Mouse (Mus musculus) heart, embryonic 10.5 days (tissue): ENCODE results near the gene Cope. TPM values are rescaled to one million over a fixed set of nuclear protein-coding genes. Genes with fewer than 3 reads are reported as not detected.

ENCODE experiments used
- DNase-seq: peaks from one replicate; pipeline ENCODE4 v3.0.0-alpha.2; 2017; ENCODE audit warnings: low spot score
- H3K27ac ChIP-seq: fragments of 300-500 bp; sonication (generic); 2 replicates; pipeline ENCODE4 v1.5.1; 2016; ENCODE audit warnings: mild to moderate bottlenecking
- H3K27me3 ChIP-seq: fragments of 300-500 bp; sonication (generic); 2 replicates; pipeline ENCODE4 v1.6.1; 2016; ENCODE audit warnings: mild to moderate bottlenecking; ENCODE audit not compliant: poor library complexity, insufficient read depth, severe bottlenecking
- H3K36me3 ChIP-seq: fragments of 300-500 bp; sonication (generic); 2 replicates; pipeline ENCODE4 v1.6.1; 2016; ENCODE audit warnings: mild to moderate bottlenecking, moderate library complexity
- H3K4me1 ChIP-seq: fragments of 300-500 bp; sonication (generic); 2 replicates; pipeline ENCODE4 v1.6.1; 2016; ENCODE audit warnings: mild to moderate bottlenecking
- H3K4me3 ChIP-seq: fragments of 300-500 bp; sonication (generic); 2 replicates; pipeline ENCODE4 v1.5.1; 2016; ENCODE audit warnings: mild to moderate bottlenecking, moderate library complexity
- H3K9me3 ChIP-seq: fragments of 300-500 bp; sonication (generic); 2 replicates; pipeline ENCODE4 v1.6.1; 2016; ENCODE audit warnings: mild to moderate bottlenecking, moderate library complexity
- WGBS: fragments of 180-500 bp; shearing (Covaris S2); methylation state at CpG from one replicate; pipeline ENCODE4 v1.1.7; 2016; 5-methylcytosine and 5-hydroxymethylcytosine counted together
- polyA plus RNA-seq: library from polyadenylated mRNA; unstranded; fragments of >200 nt; fragmentation: Nextera tagmentation; extraction: Ambion mirVana; gene quantifications from 2 replicates; pipeline ENCODE4 v1.2.1, GENCODE M21; 2016

The Cope gene
- polyA plus RNA-seq, result 379 and 398 TPM in 2 replicates

GRCm38 (mm10) chr8:70302358-70302890, at the start of gene Cope, which contains the start of gene Ddx49:
Gene Cope (plus strand): TSS chr8:70302518.
Gene Ddx49 (minus strand): TSS chr8:70302489.
- Histone ChIP-seq H3K27me3 (no peaks in the 10 kb centered on the region), H3K36me3 (peaks cover 59% of the 10 kb centered on the region), H3K27ac (peak within 1 kb of the TSS; percentile 93), H3K4me1 (peaks cover 25% of the 10 kb centered on the region), H3K4me3 (peak within 1 kb of the TSS; percentile 89), H3K9me3 (no peaks in the 10 kb centered on the region)
- peak; percentile 96 for DNase-seq
- WGBS, result under 1% methylated on average over 40 of the region's 40 CpGs

GRCm38 (mm10) chr8:70254628-70255027, 47.7 kb upstream of the Cope start:
- Histone ChIP-seq H3K36me3 (peaks cover 100% of the 10 kb centered on the region), H3K9me3 (no peaks in the 10 kb centered on the region), H3K27me3 (no peaks in the 10 kb centered on the region), H3K4me1 (0 out of 2 replicates have a peak, but pooled peaks cover 4% of the 10 kb centered on the region), H3K27ac (no peak overlapping the region), H3K4me3 (no peak overlapping the region)
- no peak for DNase-seq
- 73% methylated on average over 1 of the region's 1 CpGs for WGBS

- Histone ChIP-seq H3K4me3 (no peak overlapping the region), H3K9me3 (no peaks in the 10 kb centered on the region), H3K27me3 (no peaks in the 10 kb centered on the region), H3K4me1 (0 out of 2 replicates have a peak, but pooled peaks cover 4% of the 10 kb centered on the region), H3K27ac (no peak overlapping the region), H3K36me3 (peaks cover 100% of the 10 kb centered on the region)
- 85% methylated on average over 3 of the region's 3 CpGs for WGBS
- no peak for DNase-seq
Measured at GRCm38 (mm10) chr8:70257456-70257855, 44.9 kb upstream of the Cope start.

- Histone ChIP-seq H3K27me3 (no peaks in the 10 kb centered on the region), H3K27ac (no peak overlapping the region), H3K36me3 (peaks cover 100% of the 10 kb centered on the region), H3K4me3 (no peak overlapping the region), H3K4me1 (0 out of 2 replicates have a peak, but pooled peaks cover 4% of the 10 kb centered on the region), H3K9me3 (no peaks in the 10 kb centered on the region)
- DNase-seq, result no peak
- WGBS, result 90% methylated on average over 5 of the region's 5 CpGs
Measured at GRCm38 (mm10) chr8:70258600-70258999, 43.7 kb upstream of the Cope start.

- H3K9me3 ChIP-seq, result no peaks in the 10 kb centered on the region
- peaks cover 100% of the 10 kb centered on the region for H3K36me3 ChIP-seq
- 46% methylated on average over 2 of the region's 2 CpGs for WGBS
- H3K4me1 ChIP-seq, result 0 out of 2 replicates have a peak, but pooled peaks cover 4% of the 10 kb centered on the region
- DNase-seq, result no peak
- H3K27ac ChIP-seq, result no peak overlapping the region
- no peaks in the 10 kb centered on the region for H3K27me3 ChIP-seq
- no peak overlapping the region for H3K4me3 ChIP-seq
Measured at GRCm38 (mm10) chr8:70259043-70259442, 43.3 kb upstream of the Cope start.

GRCm38 (mm10) chr8:70267674-70268073, 34.6 kb upstream of the Cope start:
- Histone ChIP-seq H3K36me3 (peaks cover 34% of the 10 kb centered on the region), H3K27ac (no peak overlapping the region), H3K4me1 (peaks cover 28% of the 10 kb centered on the region), H3K4me3 (no peak overlapping the region), H3K9me3 (no peaks in the 10 kb centered on the region), H3K27me3 (no peaks in the 10 kb centered on the region)
- WGBS, result 81% methylated on average over 3 of the region's 3 CpGs
- DNase-seq, result no peak

GRCm38 (mm10) chr8:70268311-70268710, 34.0 kb upstream of the Cope start:
- Histone ChIP-seq H3K9me3 (no peaks in the 10 kb centered on the region), H3K4me1 (peaks cover 34% of the 10 kb centered on the region), H3K27ac (no peak overlapping the region), H3K27me3 (no peaks in the 10 kb centered on the region), H3K36me3 (peaks cover 27% of the 10 kb centered on the region), H3K4me3 (no peak overlapping the region)
- no peak for DNase-seq
- 57% methylated on average over 5 of the region's 5 CpGs for WGBS

GRCm38 (mm10) chr8:70268799-70269565, 33.3 kb upstream of the Cope start:
- Histone ChIP-seq H3K27ac (no peak overlapping the region), H3K4me3 (no peak overlapping the region), H3K4me1 (peaks cover 34% of the 10 kb centered on the region), H3K36me3 (peaks cover 20% of the 10 kb centered on the region), H3K9me3 (no peaks in the 10 kb centered on the region), H3K27me3 (no peaks in the 10 kb centered on the region)
- 49% methylated on average over 11 of the region's 11 CpGs for WGBS
- no peak for DNase-seq

GRCm38 (mm10) chr8:70272949-70273348, 29.4 kb upstream of the Cope start:
- no peak for DNase-seq
- WGBS, result 53% methylated on average over 3 of the region's 3 CpGs

GRCm38 (mm10) chr8:70274350-70274749, 28.0 kb upstream of the Cope start:
- H3K27me3 ChIP-seq, result no peaks in the 10 kb centered on the region
- H3K9me3 ChIP-seq, result no peaks in the 10 kb centered on the region
- H3K27ac ChIP-seq, result no peak overlapping the region
- no peaks in the 10 kb centered on the region; the same call in 1 of the 2 replicates for H3K36me3 ChIP-seq
- H3K4me3 ChIP-seq, result no peak overlapping the region
- no peak for DNase-seq
- H3K4me1 ChIP-seq, result peaks cover 35% of the 10 kb centered on the region

More at GRCm38 (mm10) chr8:70272949-70273348, 29.4 kb upstream of the Cope start:
- Histone ChIP-seq H3K27me3 (no peaks in the 10 kb centered on the region), H3K4me1 (peaks cover 35% of the 10 kb centered on the region), H3K27ac (peak overlapping the region; percentile 6; the same call in 1 of the 2 replicates), H3K4me3 (no peak overlapping the region), H3K36me3 (no peaks in the 10 kb centered on the region; the same call in 1 of the 2 replicates), H3K9me3 (no peaks in the 10 kb centered on the region)

- H3K4me3 ChIP-seq, result no peak overlapping the region
- H3K4me1 ChIP-seq, result peaks cover 45% of the 10 kb centered on the region
- H3K9me3 ChIP-seq, result no peaks in the 10 kb centered on the region
- WGBS, result 67% methylated on average over 3 of the region's 3 CpGs
- H3K27me3 ChIP-seq, result no peaks in the 10 kb centered on the region
- peak overlapping the region; percentile 17; the same call in 1 of the 2 replicates for H3K27ac ChIP-seq
- no peaks in the 10 kb centered on the region; the same call in 1 of the 2 replicates for H3K36me3 ChIP-seq
- no peak for DNase-seq
Measured at GRCm38 (mm10) chr8:70276476-70276875, 25.8 kb upstream of the Cope start.

GRCm38 (mm10) chr8:70278175-70278574, 24.1 kb upstream of the Cope start:
- no peak for DNase-seq
- WGBS, result 61% methylated on average over 15 of the region's 15 CpGs
- no peaks in the 10 kb centered on the region for H3K27me3 ChIP-seq
- H3K27ac ChIP-seq, result peak overlapping the region; percentile 69
- H3K36me3 ChIP-seq, result no peaks in the 10 kb centered on the region; the same call in 1 of the 2 replicates
- H3K4me1 ChIP-seq, result peaks cover 49% of the 10 kb centered on the region
- H3K9me3 ChIP-seq, result no peaks in the 10 kb centered on the region
- H3K4me3 ChIP-seq, result no peak overlapping the region; the same call in 1 of the 2 replicates

GRCm38 (mm10) chr8:70279266-70279665, 23.1 kb upstream of the Cope start:
- H3K4me1 ChIP-seq, result peaks cover 55% of the 10 kb centered on the region
- H3K27ac ChIP-seq, result peak overlapping the region; percentile 69
- DNase-seq, result no peak
- no peaks in the 10 kb centered on the region for H3K9me3 ChIP-seq
- no peaks in the 10 kb centered on the region for H3K27me3 ChIP-seq
- WGBS, result 60% methylated on average over 8 of the region's 8 CpGs
- no peak overlapping the region for H3K4me3 ChIP-seq
- no peaks in the 10 kb centered on the region; the same call in 1 of the 2 replicates for H3K36me3 ChIP-seq
